Mouse (Mus musculus) urinary bladder, postnatal 10 days (tissue): ENCODE data around the gene Tgfb2.

ENCODE experiments used
- DNase-seq: peaks from one replicate; pipeline ENCODE4 v3.0.0; 2022; ENCODE audit warnings: low spot score

Tgfb2 gene

DNA sequence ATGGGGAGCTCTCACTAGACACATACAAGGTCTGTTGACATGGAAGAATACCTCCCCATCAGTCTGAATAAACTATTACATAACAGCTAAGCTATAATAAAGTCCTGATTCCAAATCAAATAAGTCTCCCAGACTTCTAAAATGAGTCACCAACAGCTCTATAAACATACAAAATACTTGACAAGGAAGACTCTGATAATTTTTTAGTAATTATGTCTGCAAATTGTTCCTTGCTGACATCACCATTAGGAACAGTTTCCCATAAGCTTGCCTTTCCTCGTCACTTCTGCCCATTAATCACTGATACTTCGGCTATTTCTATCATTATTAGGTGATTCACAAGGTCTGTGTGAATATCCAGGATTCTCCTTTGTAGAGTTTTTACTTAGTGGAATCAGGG, 124.1 kb downstream of the Tgfb2 start:
- no peak for DNase-seq

GRCm38 (mm10) chr1:186581114-186581513, 124.7 kb downstream of the Tgfb2 start:
- DNase-seq, result no peak

DNA sequence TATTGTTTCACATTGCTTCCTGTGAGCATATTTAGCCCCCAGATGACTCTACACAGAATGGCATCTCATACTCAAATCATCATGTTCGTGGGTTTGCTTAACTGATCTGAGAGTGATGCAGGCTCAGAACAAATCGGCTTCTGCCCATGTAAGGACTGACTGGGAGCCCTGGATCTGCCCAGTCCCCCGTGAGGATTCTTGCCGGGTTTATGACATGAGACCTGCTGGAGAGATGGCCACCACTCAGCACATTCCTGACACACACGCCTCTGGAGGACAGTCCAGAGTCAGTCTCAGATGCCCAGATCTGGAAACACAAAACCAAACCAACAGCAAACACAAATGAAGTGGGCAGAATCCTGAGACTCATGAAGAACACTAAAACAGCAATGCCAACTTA, 128.5 kb downstream of the Tgfb2 start:
- no peak for DNase-seq

DNA sequence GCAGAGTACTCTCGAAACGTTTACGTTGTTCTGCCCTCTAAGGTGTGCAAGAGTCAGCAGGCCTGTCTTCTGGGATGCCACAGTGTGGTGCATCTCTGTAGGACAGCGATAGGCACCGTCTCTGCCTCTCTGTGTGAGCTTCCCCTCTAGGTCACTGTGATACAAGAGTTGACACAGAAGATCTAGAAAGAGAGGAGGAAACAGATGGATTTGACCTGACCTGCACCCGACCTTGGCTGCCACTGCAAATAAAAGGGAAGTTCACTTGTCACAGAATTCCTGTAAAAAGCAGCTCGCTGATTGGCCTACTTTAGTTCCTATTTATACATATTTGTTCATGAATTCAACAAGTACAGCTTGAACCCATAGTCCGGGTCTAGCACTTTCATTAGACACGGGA, 130.2 kb downstream of the Tgfb2 start:
- DNase-seq, result no peak

DNA sequence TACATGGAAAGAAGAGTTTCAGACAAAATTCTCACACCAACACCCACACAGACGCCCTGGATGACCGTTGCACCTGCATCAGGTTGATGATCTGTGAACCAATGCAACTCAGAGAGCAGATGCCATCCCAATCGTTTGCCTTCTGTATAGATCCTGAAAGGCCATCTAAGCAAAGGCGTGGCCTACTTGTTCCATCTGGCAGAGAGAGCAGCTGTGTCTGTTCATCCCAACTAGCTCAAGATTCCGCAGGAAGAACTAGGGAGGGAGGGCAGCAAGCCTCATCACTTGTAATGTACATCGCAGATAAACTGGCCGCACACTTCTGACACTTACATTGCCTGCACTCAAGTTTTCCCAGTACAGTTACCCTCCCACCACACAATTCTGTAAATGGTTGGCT, 130.7 kb downstream of the Tgfb2 start:
- no peak for DNase-seq
